Mouse (Mus musculus): ENCODE data around the gene Gpr171. TPM values are rescaled to one million over a fixed set of nuclear protein-coding genes. Genes with fewer than 3 reads are reported as not detected.

Gene Gpr171
- polyA plus RNA-seq, 1 experiment, result 5.0 TPM

- no peak overlapping the region for H3K27ac ChIP-seq (ENCODE audit: control insufficient read depth, insufficient read depth, low read depth, low read length, poor library complexity)
- WGBS, result 79% methylated on average over 4 of the region's 4 CpGs
- no peaks in the 10 kb centered on the region; the same call in 1 of the 2 replicates for H3K4me1 ChIP-seq (ENCODE audit: control insufficient read depth, insufficient read depth, low read length)
- no peak overlapping the region for H3K4me3 ChIP-seq (replicated peaks; ENCODE audit: control insufficient read depth, low read depth, low read length)
- TF ChIP-seq CTCF (IDR thresholded peaks at IDR 0.05; ENCODE audit: control insufficient read depth, insufficient read depth, low read length) (no peak), POLR2A (IDR thresholded peaks at IDR 0.05; ENCODE audit: borderline replicate concordance, control insufficient read depth, low read depth, low read length) (no peak)
Measured at GRCm38 (mm10) chr3:59107439-59107838, 5.8 kb upstream of the Gpr171 start.

- H3K4me1 ChIP-seq (ENCODE audit: control insufficient read depth, insufficient read depth, low read length), result no peaks in the 10 kb centered on the region; the same call in 1 of the 2 replicates
- TF ChIP-seq CTCF (IDR thresholded peaks at IDR 0.05; ENCODE audit: control insufficient read depth, insufficient read depth, low read length), result no peak
- 32% methylated on average over 4 of the region's 4 CpGs for WGBS
Measured at GRCm38 (mm10) chr3:59104462-59104861, 2.8 kb upstream of the Gpr171 start.

GRCm38 (mm10) chr3:59102146-59102545, 525 bp upstream of the Gpr171 start:
- Histone ChIP-seq H3K4me3 (replicated peaks; ENCODE audit: control insufficient read depth, low read depth, low read length) (no peak overlapping the region), H3K27ac (ENCODE audit: control insufficient read depth, insufficient read depth, low read depth, low read length, poor library complexity) (no peak overlapping the region), H3K4me1 (ENCODE audit: control insufficient read depth, insufficient read depth, low read length) (no peaks in the 10 kb centered on the region; the same call in 1 of the 2 replicates)
- TF ChIP-seq POLR2A (IDR thresholded peaks at IDR 0.05; ENCODE audit: borderline replicate concordance, control insufficient read depth, low read depth, low read length), result no peak
- no peak for TF ChIP-seq CTCF (IDR thresholded peaks at IDR 0.05; ENCODE audit: control insufficient read depth, insufficient read depth, low read length)
- WGBS, result 65% methylated on average over 2 of the region's 2 CpGs

More at GRCm38 (mm10) chr3:59104462-59104861, 2.8 kb upstream of the Gpr171 start:
- no peak overlapping the region for H3K4me3 ChIP-seq (replicated peaks; ENCODE audit: control insufficient read depth, low read depth, low read length)
- H3K27ac ChIP-seq (ENCODE audit: control insufficient read depth, insufficient read depth, low read depth, low read length, poor library complexity), result no peak overlapping the region

- H3K4me3 ChIP-seq (replicated peaks; ENCODE audit: control insufficient read depth, low read depth, low read length), result no peak overlapping the region
- WGBS, result 6% methylated on average over 10 of the region's 10 CpGs
- H3K27ac ChIP-seq (ENCODE audit: control insufficient read depth, insufficient read depth, low read depth, low read length, poor library complexity), result no peak overlapping the region
- H3K4me1 ChIP-seq (ENCODE audit: control insufficient read depth, insufficient read depth, low read length), result no peaks in the 10 kb centered on the region; the same call in 1 of the 2 replicates
- TF ChIP-seq POLR2A (IDR thresholded peaks at IDR 0.05; ENCODE audit: borderline replicate concordance, control insufficient read depth, low read depth, low read length) (no peak), CTCF (IDR thresholded peaks at IDR 0.05; ENCODE audit: control insufficient read depth, insufficient read depth, low read length) (no peak)
Measured at GRCm38 (mm10) chr3:59098540-59098939, 3.1 kb downstream of the Gpr171 start.

- Histone ChIP-seq H3K4me3 (replicated peaks; ENCODE audit: control insufficient read depth, low read depth, low read length) (no peak overlapping the region), H3K4me1 (ENCODE audit: control insufficient read depth, insufficient read depth, low read length) (no peaks in the 10 kb centered on the region; the same call in 1 of the 2 replicates), H3K27ac (ENCODE audit: control insufficient read depth, insufficient read depth, low read depth, low read length, poor library complexity) (no peak overlapping the region)
- no peak for TF ChIP-seq CTCF (IDR thresholded peaks at IDR 0.05; ENCODE audit: control insufficient read depth, insufficient read depth, low read length)
- no peak for TF ChIP-seq POLR2A (IDR thresholded peaks at IDR 0.05; ENCODE audit: borderline replicate concordance, control insufficient read depth, low read depth, low read length)
- 65% methylated on average over 6 of the region's 6 CpGs for WGBS
Measured at GRCm38 (mm10) chr3:59097421-59097820, 4.2 kb downstream of the Gpr171 start.

- no peak overlapping the region for H3K4me3 ChIP-seq (replicated peaks; ENCODE audit: control insufficient read depth, low read depth, low read length)
- H3K27ac ChIP-seq (ENCODE audit: control insufficient read depth, insufficient read depth, low read depth, low read length, poor library complexity), result no peak overlapping the region
- TF ChIP-seq CTCF (IDR thresholded peaks at IDR 0.05; ENCODE audit: control insufficient read depth, insufficient read depth, low read length) (no peak), POLR2A (IDR thresholded peaks at IDR 0.05; ENCODE audit: borderline replicate concordance, control insufficient read depth, low read depth, low read length) (no peak)
- no peaks in the 10 kb centered on the region; the same call in 1 of the 2 replicates for H3K4me1 ChIP-seq (ENCODE audit: control insufficient read depth, insufficient read depth, low read length)
- 88% methylated on average over 11 of the region's 11 CpGs for WGBS
Measured at GRCm38 (mm10) chr3:59092702-59093101, 8.9 kb downstream of the Gpr171 start.

GRCm38 (mm10) chr3:59080919-59081318, 20.7 kb downstream of the Gpr171 start:
- WGBS, result 6% methylated on average over 7 of the region's 7 CpGs
- TF ChIP-seq POLR2A (IDR thresholded peaks at IDR 0.05; ENCODE audit: borderline replicate concordance, control insufficient read depth, low read depth, low read length), result no peak
- TF ChIP-seq CTCF (IDR thresholded peaks at IDR 0.05; ENCODE audit: control insufficient read depth, insufficient read depth, low read length), result no peak
- no peaks in the 10 kb centered on the region for H3K4me1 ChIP-seq (ENCODE audit: control insufficient read depth, insufficient read depth, low read length)

GRCm38 (mm10) chr3:59080293-59080916, 21.2 kb downstream of the Gpr171 start:
- WGBS, result 41% methylated on average over 6 of the region's 6 CpGs
- H3K4me1 ChIP-seq (ENCODE audit: control insufficient read depth, insufficient read depth, low read length), result no peaks in the 10 kb centered on the region
- no peak overlapping the region for H3K4me3 ChIP-seq (replicated peaks; ENCODE audit: control insufficient read depth, low read depth, low read length)
- TF ChIP-seq POLR2A (IDR thresholded peaks at IDR 0.05; ENCODE audit: borderline replicate concordance, control insufficient read depth, low read depth, low read length), result no peak
- TF ChIP-seq CTCF (IDR thresholded peaks at IDR 0.05; ENCODE audit: control insufficient read depth, insufficient read depth, low read length), result no peak
- no peak overlapping the region for H3K27ac ChIP-seq (ENCODE audit: control insufficient read depth, insufficient read depth, low read depth, low read length, poor library complexity)

More at GRCm38 (mm10) chr3:59080919-59081318, 20.7 kb downstream of the Gpr171 start:
- Histone ChIP-seq H3K27ac (ENCODE audit: control insufficient read depth, insufficient read depth, low read depth, low read length, poor library complexity) (no peak overlapping the region), H3K4me3 (replicated peaks; ENCODE audit: control insufficient read depth, low read depth, low read length) (no peak overlapping the region)

All from bone marrow, adult 2 months (tissue).